Mouse (Mus musculus) G1E (cell line): Measurements from ENCODE around the gene Cplx2. TPM values are rescaled to one million over a fixed set of nuclear protein-coding genes. Genes with fewer than 3 reads are reported as not detected.

Source experiments
- ATAC-seq: 2 replicates; pipeline ENCODE4 v1.8.0; 2016; ENCODE audit warnings: mild to moderate bottlenecking; ENCODE audit not compliant: insufficient number of reproducible peaks, poor library complexity, low FRiP score, severe bottlenecking; ENCODE audit errors: extremely low read depth
- DNase-seq: peaks from one replicate; pipeline ENCODE4 v3.0.0; 2012; ENCODE audit warnings: low spot score
- H3K27me3 ChIP-seq: 2 replicates; pipeline ENCODE4 v1.6.1; 2012; ENCODE audit warnings: mild to moderate bottlenecking, low read length, inconsistent platforms; ENCODE audit not compliant: insufficient read depth
- H3K36me3 ChIP-seq: replicated peaks from 2 replicates; pipeline ENCODE3; 2012; ENCODE audit warnings: mild to moderate bottlenecking, inconsistent platforms
- H3K4me1 ChIP-seq: 2 replicates; pipeline ENCODE4 v1.6.1; 2012; ENCODE audit warnings: low read depth, low read length, inconsistent platforms, mixed read lengths; ENCODE audit not compliant: insufficient read depth
- H3K4me3 ChIP-seq: 2 replicates; pipeline ENCODE4 v1.5.1; 2012; ENCODE audit warnings: low read depth, mild to moderate bottlenecking, inconsistent platforms, low read length, moderate library complexity, mixed read lengths
- H3K9me3 ChIP-seq: replicated peaks from 2 replicates; pipeline ENCODE4 v1.6.1; 2012; ENCODE audit warnings: inconsistent platforms
- CTCF ChIP-seq: IDR thresholded peaks from 2 replicates; pipeline ENCODE4 v1.5.1; 2012; ENCODE audit warnings: low read depth, low read length, inconsistent platforms, mixed read lengths
- GATA1 ChIP-seq: IDR thresholded peaks from 2 replicates; pipeline ENCODE4 v1.6.1; 2012; ENCODE audit warnings: borderline replicate concordance, low read length, inconsistent platforms, mixed read lengths
- GATA2 ChIP-seq: IDR thresholded peaks from 2 replicates; pipeline ENCODE4 v1.6.1; 2012; ENCODE audit warnings: low read depth, low read length, inconsistent platforms, borderline replicate concordance
- POLR2AphosphoS5 ChIP-seq: IDR thresholded peaks from 2 replicates; pipeline ENCODE4 v1.6.1; 2012; ENCODE audit warnings: low read depth, low read length, inconsistent platforms; ENCODE audit not compliant: insufficient replicate concordance
- TAL1 ChIP-seq: conservative IDR thresholded peaks from 2 replicates; pipeline ENCODE4 v1.6.1; 2012; ENCODE audit warnings: low read depth, low read length, inconsistent platforms, mixed read lengths
- polyA plus RNA-seq: library from polyadenylated mRNA; stranded (reverse); fragments of >175 nt; gene quantifications from 2 replicates; pipeline ENCODE4 v1.2.3, GENCODE M21; 2012
- total RNA-seq, 2 experiments: library from RNA; stranded (forward) in 1 of 2; stranded (reverse) in 1 of 2; fragments of 200-1000 nt in 1 of 2; fragments of >200 nt in 1 of 2; fragmentation: Nextera tagmentation in 1 of 2; gene quantifications; 2 replicates each; pipeline ENCODE4 v1.2.3; 2014 to 2017

The Cplx2 gene
- total and polyA plus RNA-seq, 3 experiments: not detected

GRCm38 (mm10) chr13:54425269-54425668 lies 54.1 kb downstream of the Cplx2 start:
- no peaks in the 10 kb centered on the region for H3K4me1 ChIP-seq
- DNase-seq (no peak), ATAC-seq (no peak)
- no peak overlapping the region for H3K4me3 ChIP-seq
- TF ChIP-seq TAL1: no peak
- no peak for TF ChIP-seq GATA1
- peaks cover 9% of the 10 kb centered on the region for H3K9me3 ChIP-seq
- no peaks in the 10 kb centered on the region; the same call in 1 of the 2 replicates for H3K27me3 ChIP-seq
- no peaks in the 10 kb centered on the region for H3K36me3 ChIP-seq

GRCm38 (mm10) chr13:54426781-54427655 lies 55.9 kb downstream of the Cplx2 start:
- DNase-seq: no peak
- H3K27me3 ChIP-seq: peaks cover 3% of the 10 kb centered on the region; the same call in 1 of the 2 replicates
- ATAC-seq: no peak
- peaks cover 9% of the 10 kb centered on the region for H3K9me3 ChIP-seq
- H3K4me3 ChIP-seq: no peak overlapping the region
- TF ChIP-seq POLR2AphosphoS5 (no peak), TAL1 (no peak), GATA1 (no peak), GATA2 (no peak), CTCF (no peak)
- H3K36me3 ChIP-seq: no peaks in the 10 kb centered on the region
- H3K4me1 ChIP-seq: no peaks in the 10 kb centered on the region

DNA sequence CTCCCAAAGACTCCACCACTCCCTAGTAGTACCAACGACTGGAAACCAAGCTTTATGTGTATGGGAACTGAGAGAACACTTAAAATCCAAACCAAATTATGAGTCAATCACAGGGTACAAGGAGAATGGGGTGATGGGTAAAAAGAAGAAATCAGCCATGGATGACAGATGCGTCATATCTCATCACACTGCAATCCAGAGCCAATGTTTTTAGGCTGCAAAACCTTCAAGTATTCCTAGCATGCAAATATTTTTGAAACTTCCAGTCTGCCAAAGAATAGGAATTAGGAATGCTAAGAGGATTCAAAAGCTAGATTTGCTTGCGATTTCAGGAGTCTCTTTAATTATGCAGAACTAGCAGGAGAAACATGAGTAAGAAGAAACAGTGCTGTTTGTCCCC lies 57.6 kb downstream of the Cplx2 start:
- H3K9me3 ChIP-seq: peaks cover 4% of the 10 kb centered on the region
- DNase-seq (no peak), ATAC-seq (no peak)
- H3K4me1 ChIP-seq: no peaks in the 10 kb centered on the region
- no peaks in the 10 kb centered on the region for H3K36me3 ChIP-seq
- H3K4me3 ChIP-seq: no peak overlapping the region
- H3K27me3 ChIP-seq: peaks cover 3% of the 10 kb centered on the region; the same call in 1 of the 2 replicates
- no peak for TF ChIP-seq GATA2
- TF ChIP-seq POLR2AphosphoS5: no peak
- no peak for TF ChIP-seq TAL1

- H3K36me3 ChIP-seq: no peaks in the 10 kb centered on the region
- H3K9me3 ChIP-seq: no peaks in the 10 kb centered on the region
- TF ChIP-seq POLR2AphosphoS5: no peak
- TF ChIP-seq CTCF: no peak
- TF ChIP-seq TAL1: no peak
- TF ChIP-seq GATA2: no peak
- TF ChIP-seq GATA1: no peak
- no peak for DNase-seq
- H3K4me3 ChIP-seq: no peak overlapping the region
- peaks cover 3% of the 10 kb centered on the region; the same call in 1 of the 2 replicates for H3K27me3 ChIP-seq
- no peaks in the 10 kb centered on the region for H3K4me1 ChIP-seq
- ATAC-seq: no peak
These were observed 58.9 kb downstream of the Cplx2 start for GRCm38 (mm10) chr13:54430051-54430450.

- H3K36me3 ChIP-seq: no peaks in the 10 kb centered on the region
- H3K9me3 ChIP-seq: no peaks in the 10 kb centered on the region
- DNase-seq (no peak), ATAC-seq (no peak)
- peaks cover 3% of the 10 kb centered on the region; the same call in 1 of the 2 replicates for H3K27me3 ChIP-seq
- H3K4me3 ChIP-seq: no peak overlapping the region
- H3K4me1 ChIP-seq: no peaks in the 10 kb centered on the region
- TF ChIP-seq GATA2 (no peak), POLR2AphosphoS5 (no peak), CTCF (no peak), TAL1 (no peak), GATA1 (no peak)
These were observed 60.0 kb downstream of the Cplx2 start for GRCm38 (mm10) chr13:54431161-54431560.

Other genes starting within 250 kb of the Cplx2 start
- not detected in 2 replicates for gene Hrh2, start 179.2 kb upstream of the Cplx2 start, total RNA-seq (2014; fragmentation: Nextera tagmentation)
- gene Hrh2, start 179.2 kb upstream of the Cplx2 start, total RNA-seq (2017): 0.05 and 0.06 TPM in 2 replicates
- gene Hrh2, start 179.2 kb upstream of the Cplx2 start, polyA plus RNA-seq: not detected in 2 replicates
- gene Thoc3, start 97.5 kb downstream of the Cplx2 start, total RNA-seq (2014; fragmentation: Nextera tagmentation): 65.0 and 76.5 TPM in 2 replicates
- gene Thoc3, start 97.5 kb downstream of the Cplx2 start, total RNA-seq (2017): 73.4 and 73.7 TPM in 2 replicates
- 179 and 186 TPM in 2 replicates for gene Thoc3, start 97.5 kb downstream of the Cplx2 start, polyA plus RNA-seq
- 27.1 and 34.7 TPM in 2 replicates for gene Simc1, start 132.4 kb downstream of the Cplx2 start, total RNA-seq (2014; fragmentation: Nextera tagmentation)
- gene Simc1, start 132.4 kb downstream of the Cplx2 start, total RNA-seq (2017): 5.8 and 6.0 TPM in 2 replicates
- gene Simc1, start 132.4 kb downstream of the Cplx2 start, polyA plus RNA-seq: 1.1 and 1.4 TPM in 2 replicates
- 59.2 and 61.9 TPM in 2 replicates for gene 4833439L19Rik, start 194.1 kb downstream of the Cplx2 start, total RNA-seq (2014; fragmentation: Nextera tagmentation)
- gene 4833439L19Rik, start 194.1 kb downstream of the Cplx2 start, total RNA-seq (2017): 37.3 and 40.4 TPM in 2 replicates
- gene 4833439L19Rik, start 194.1 kb downstream of the Cplx2 start, polyA plus RNA-seq: 32.8 and 36.9 TPM in 2 replicates
- 20.8 and 21.4 TPM in 2 replicates for gene Arl10, start 203.7 kb downstream of the Cplx2 start, total RNA-seq (2014; fragmentation: Nextera tagmentation)
- 13.9 and 14.3 TPM in 2 replicates for gene Arl10, start 203.7 kb downstream of the Cplx2 start, total RNA-seq (2017)
- gene Arl10, start 203.7 kb downstream of the Cplx2 start, polyA plus RNA-seq: 11.8 and 13.8 TPM in 2 replicates
- gene Nop16, start 218.7 kb downstream of the Cplx2 start, total RNA-seq (2014; fragmentation: Nextera tagmentation): 64.7 and 76.0 TPM in 2 replicates
- 59.4 and 65.7 TPM in 2 replicates for gene Nop16, start 218.7 kb downstream of the Cplx2 start, total RNA-seq (2017)
- gene Nop16, start 218.7 kb downstream of the Cplx2 start, polyA plus RNA-seq: 63.8 and 65.1 TPM in 2 replicates
- 74.0 and 79.3 TPM in 2 replicates for gene Higd2a, start 218.9 kb downstream of the Cplx2 start, total RNA-seq (2014; fragmentation: Nextera tagmentation)
- gene Higd2a, start 218.9 kb downstream of the Cplx2 start, total RNA-seq (2017): 65.2 and 67.7 TPM in 2 replicates
- gene Higd2a, start 218.9 kb downstream of the Cplx2 start, polyA plus RNA-seq: 26.4 and 84.5 TPM in 2 replicates
- 8.7 and 9.2 TPM in 2 replicates for gene Cltb, start 240.0 kb downstream of the Cplx2 start, total RNA-seq (2014; fragmentation: Nextera tagmentation)
- 29.6 and 33.6 TPM in 2 replicates for gene Cltb, start 240.0 kb downstream of the Cplx2 start, total RNA-seq (2017)
- gene Cltb, start 240.0 kb downstream of the Cplx2 start, polyA plus RNA-seq: 49.8 TPM in 2 replicates